Mouse (Mus musculus): ENCODE measurements at regions not wholly inside any gene's neighbourhood (a gene's known extent, or its start where the extent isn't known, plus 50 kb on each side); places are given as distances from the start of the nearest gene placed in this dataset.

GRCm38 (mm10) chr13:46091109-46091508, 126.3 kb upstream of the Atxn1 start:
- TF ChIP-seq CTCF (IDR thresholded peaks at IDR 0.05; ENCODE audit: insufficient read depth, low read depth, low read length) (no peak), POLR2A (IDR thresholded peaks at IDR 0.05; ENCODE audit: insufficient read depth, low read depth, low read length) (no peak)
